Comparison of ENCODE assay signal across 11 mouse cellular contexts in the genomic region with DNA sequence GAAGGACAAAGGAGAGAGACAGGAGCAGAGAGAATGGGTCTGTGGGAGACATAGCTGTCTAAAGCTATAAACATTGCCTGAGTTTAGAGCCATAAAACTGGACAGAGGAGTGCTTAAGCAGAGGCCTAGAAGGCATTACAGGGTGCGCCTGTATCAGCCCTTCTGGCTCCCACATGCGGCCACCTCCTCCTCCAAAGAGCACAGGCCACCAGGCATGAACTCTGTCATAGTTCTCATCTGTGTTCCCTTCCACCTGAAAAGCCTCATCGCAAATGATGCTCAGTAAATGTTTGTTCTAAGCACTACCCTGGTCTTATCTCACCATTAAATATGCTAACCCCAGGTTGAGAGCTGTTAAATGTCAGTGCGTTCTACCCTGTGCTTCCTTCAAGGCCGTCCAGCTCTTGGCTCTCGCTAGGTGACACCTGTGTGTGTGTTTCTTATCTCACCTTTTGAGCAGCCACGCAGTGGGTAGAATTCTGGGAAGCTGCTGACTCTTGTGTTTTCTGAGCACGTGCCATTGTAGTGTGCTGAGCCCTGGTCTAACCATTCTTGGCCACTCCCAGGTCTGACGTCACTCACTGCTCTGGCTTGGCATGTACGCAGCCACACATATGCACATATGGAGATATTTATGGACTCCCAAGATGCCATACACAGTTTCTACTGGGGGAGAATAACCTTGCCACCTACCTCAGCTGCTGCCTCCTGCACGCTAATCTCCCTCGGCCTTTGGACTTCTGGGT. TPM values are rescaled to one million over a fixed set of nuclear protein-coding genes. Genes with fewer than 3 reads are reported as not detected.
A peak's percentile ranks its signal among the peaks of the same experiment; 100 is the strongest.
DNase-seq lines count a peak whose midpoint lies in the region; ATAC-seq and TF ChIP-seq lines count a peak whose summit lies in the region.
"Had no signal": no experiment of that assay in that cellular context is flagged by ENCODE, and none has a peak within 500 bp of the region (broad histone marks: within the 10 kb centered on the region; RNA-seq: fewer than 3 reads in every experiment).

No protein-coding gene starts in this region.

- H3K27ac ChIP-seq in gastrocnemius, adult 2 months = peak overlapping the region; percentile 63
- H3K27ac ChIP-seq in intestine, embryonic 16.5 days (ENCODE audit: low read length) = peak overlapping the region; percentile 81
- no peak overlapping the region for H3K27ac ChIP-seq in hindbrain, embryonic 14.5 days
- no peak overlapping the region for H3K27ac ChIP-seq in midbrain, embryonic 16.5 days (ENCODE audit: low read length)
- H3K27ac ChIP-seq: liver, embryonic 14.5 days; neural tube, embryonic 13.5 days had no signal

- H3K4me2 ChIP-seq in intestine, embryonic 16.5 days (ENCODE audit: low read depth, low read length) = peak overlapping the region; percentile 42
- H3K4me2 ChIP-seq in hindbrain, embryonic 14.5 days (replicated peaks) = no peak overlapping the region
- no peak overlapping the region for H3K4me2 ChIP-seq in midbrain, embryonic 16.5 days (ENCODE audit: low read length)
- H3K4me2 ChIP-seq: neural tube, embryonic 13.5 days had no signal

- intact Hi-C loops in gastrocnemius, adult 2 months (cut with DNase I) = no loop called here
- intact Hi-C loops in gastrocnemius, postnatal 36 days (cut with DNase I) = loop anchor here (2.0 kb wide), 1 partner anchor 16 kb away; no protein-coding TSS in a partner anchor

- 57% methylated on average over 12 of the region's 12 CpGs for WGBS in intestine, embryonic 16.5 days
- WGBS in hindbrain, embryonic 14.5 days = 96% methylated on average over 12 of the region's 12 CpGs
- 94% methylated on average over 12 of the region's 12 CpGs for WGBS in midbrain, embryonic 16.5 days

- TF ChIP-seq CTCF in gastrocnemius, adult 2 months (IDR thresholded peaks at IDR 0.05) = no peak

- H3K4me1 ChIP-seq in intestine, embryonic 16.5 days (ENCODE audit: control insufficient read depth, insufficient read depth, low read length) = peaks cover 50% of the 10 kb centered on the region
- peaks cover 7% of the 10 kb centered on the region; the same call in 1 of the 2 replicates for H3K4me1 ChIP-seq in hindbrain, embryonic 14.5 days (replicated peaks; ENCODE audit: control insufficient read depth, insufficient read depth, low read length)
- peaks cover 13% of the 10 kb centered on the region; the same call in 1 of the 2 replicates for H3K4me1 ChIP-seq in midbrain, embryonic 16.5 days (ENCODE audit: control insufficient read depth, insufficient read depth, low read length)

- H3K9ac ChIP-seq in intestine, embryonic 16.5 days (ENCODE audit: low read depth, low read length) = peak overlapping the region; percentile 16; the same call in 1 of the 2 replicates
- H3K9ac ChIP-seq in hindbrain, embryonic 14.5 days = no peak overlapping the region
- no peak overlapping the region for H3K9ac ChIP-seq in midbrain, embryonic 16.5 days (ENCODE audit: low read depth, low read length)
- H3K9ac ChIP-seq: liver, embryonic 14.5 days; neural tube, embryonic 13.5 days had no signal

- DNase-seq in gastrocnemius, adult 2 months = no peak
- DNase-seq in gastrocnemius, postnatal 36 days = no peak
- DNase-seq in NIH3T3 (ENCODE audit: low read depth) = peak; percentile 55
- peak; percentile 57 for DNase-seq in lung, postnatal 10 days
- no peak for DNase-seq in hindbrain, embryonic 14.5 days (ENCODE audit: low spot score)
- no peak for DNase-seq in thymus, postnatal 25 days

- no peaks in the 10 kb centered on the region for H3K27me3 ChIP-seq in intestine, embryonic 16.5 days (replicated peaks; ENCODE audit: control insufficient read depth, insufficient read depth, low read length)
- H3K27me3 ChIP-seq in hindbrain, embryonic 14.5 days (ENCODE audit: control insufficient read depth, insufficient read depth, low read length) = no peaks in the 10 kb centered on the region
- H3K27me3 ChIP-seq in midbrain, embryonic 16.5 days (ENCODE audit: control insufficient read depth, insufficient read depth, low read depth, low read length) = no peaks in the 10 kb centered on the region
- H3K27me3 ChIP-seq: CH12.LX; neural tube, embryonic 13.5 days had no signal

- peak; percentile 91 for ATAC-seq in intestine, embryonic 16.5 days
- ATAC-seq in hindbrain, embryonic 14.5 days (ENCODE audit: low FRiP score) = no peak
- ATAC-seq in midbrain, embryonic 16.5 days = no peak

- no peaks in the 10 kb centered on the region for H3K9me3 ChIP-seq in intestine, embryonic 16.5 days (ENCODE audit: control insufficient read depth, low read length)
- no peaks in the 10 kb centered on the region for H3K9me3 ChIP-seq in hindbrain, embryonic 14.5 days (ENCODE audit: control insufficient read depth, low read length)
- H3K9me3 ChIP-seq in midbrain, embryonic 16.5 days (replicated peaks; ENCODE audit: control insufficient read depth, low read length, poor library complexity, severe bottlenecking) = no peaks in the 10 kb centered on the region
- H3K9me3 ChIP-seq: neural tube, embryonic 13.5 days had no signal

- H3K4me3 ChIP-seq in gastrocnemius, adult 2 months = no peak overlapping the region
- no peak overlapping the region; the same call in 1 of the 2 replicates for H3K4me3 ChIP-seq in intestine, embryonic 16.5 days (ENCODE audit: low read length)
- H3K4me3 ChIP-seq in hindbrain, embryonic 14.5 days (replicated peaks; ENCODE audit: low read length) = no peak overlapping the region
- no peak overlapping the region for H3K4me3 ChIP-seq in midbrain, embryonic 16.5 days (ENCODE audit: low read depth, low read length)
- H3K4me3 ChIP-seq: neural tube, embryonic 13.5 days had no signal

- no peaks in the 10 kb centered on the region; the same call in 1 of the 2 replicates for H3K36me3 ChIP-seq in intestine, embryonic 16.5 days (ENCODE audit: control insufficient read depth, insufficient read depth, low read length)
- H3K36me3 ChIP-seq in hindbrain, embryonic 14.5 days (replicated peaks; ENCODE audit: control insufficient read depth, insufficient read depth) = no peaks in the 10 kb centered on the region
- H3K36me3 ChIP-seq in midbrain, embryonic 16.5 days (ENCODE audit: control insufficient read depth, insufficient read depth, low read length) = no peaks in the 10 kb centered on the region
- H3K36me3 ChIP-seq: neural tube, embryonic 13.5 days had no signal

RNA-seq across cellular contexts. Expression of a gene that starts 37.4 kb away (rescaled TPM):
- total RNA-seq in gastrocnemius, adult 2 months (2021) = 100 to 1,000 TPM; 282 to 352 TPM
- 100 to 1,000 TPM; 312 to 318 TPM for total RNA-seq in gastrocnemius, postnatal 36 days (2021)
- polyA plus RNA-seq in intestine, embryonic 16.5 days (2015; fragmentation: Nextera tagmentation; extraction: Ambion mirVana) = 114 and 127 TPM in 2 replicates
- polyA plus RNA-seq in hindbrain, embryonic 14.5 days (2014; fragmentation: Nextera tagmentation; extraction: Ambion mirVana) = 24.4 and 29.7 TPM in 2 replicates
- polyA plus RNA-seq in midbrain, embryonic 16.5 days (2015; fragmentation: Nextera tagmentation; extraction: Ambion mirVana) = 21.8 and 23.6 TPM in 2 replicates

Comparison
In these comparisons a context has a peak if more than half of its experiments do, and no peak if none do; other contexts are left out.
1. DNase-seq: peak in NIH3T3 (single experiment) and lung, postnatal 10 days (single experiment); none in gastrocnemius, adult 2 months (single experiment), gastrocnemius, postnatal 36 days (0 of 2), hindbrain, embryonic 14.5 days (single experiment) and thymus, postnatal 25 days (single experiment).
2. H3K27ac ChIP-seq: peak in gastrocnemius, adult 2 months (single experiment) and intestine, embryonic 16.5 days (single experiment); none in hindbrain, embryonic 14.5 days (single experiment) and midbrain, embryonic 16.5 days (single experiment).